ENCODE assay signal across 4 mouse cellular contexts in the genomic region with DNA sequence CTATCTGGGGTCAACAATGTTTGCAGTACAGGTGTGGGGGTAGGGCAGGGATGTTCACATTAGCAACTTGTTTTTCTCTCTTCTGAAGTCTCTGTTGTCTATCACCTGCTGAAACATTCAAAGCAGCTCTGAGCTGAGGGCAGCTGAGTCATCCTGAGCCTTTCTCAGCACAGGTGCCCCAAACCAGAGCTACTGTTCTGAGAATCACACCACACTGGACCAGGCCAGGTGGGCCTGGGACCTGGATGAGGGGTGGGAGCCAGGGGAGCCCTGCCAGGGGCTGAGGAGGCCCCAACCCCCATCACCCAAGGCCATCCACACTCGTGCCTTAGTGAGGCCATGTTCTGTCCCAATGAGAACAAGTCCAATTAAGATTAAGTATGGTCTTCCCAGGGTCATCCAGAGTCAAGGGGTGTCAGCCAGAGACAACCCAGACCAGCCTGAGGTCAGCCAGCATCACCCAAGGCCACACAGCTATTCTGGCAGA. TPM values are rescaled to one million over a fixed set of nuclear protein-coding genes. Genes with fewer than 3 reads are reported as not detected.
"Had no signal": no experiment of that assay in that cellular context is flagged by ENCODE, and none has a peak within 500 bp of the region (broad histone marks: within the 10 kb centered on the region; RNA-seq: fewer than 3 reads in every experiment).

No protein-coding gene starts in this region.

RNA-seq across cellular contexts. Expression of a gene that starts 46.6 kb away (rescaled TPM):
- total RNA-seq: gastrocnemius, adult 2 months; granulocyte monocyte progenitor cell, adult 5-6 weeks; heart, adult 18-20 months; liver, adult 2 months had no signal
- polyA plus RNA-seq: liver, adult 2 months had no signal
